22 mouse cellular contexts compared by ENCODE assay signal in the genomic region with DNA sequence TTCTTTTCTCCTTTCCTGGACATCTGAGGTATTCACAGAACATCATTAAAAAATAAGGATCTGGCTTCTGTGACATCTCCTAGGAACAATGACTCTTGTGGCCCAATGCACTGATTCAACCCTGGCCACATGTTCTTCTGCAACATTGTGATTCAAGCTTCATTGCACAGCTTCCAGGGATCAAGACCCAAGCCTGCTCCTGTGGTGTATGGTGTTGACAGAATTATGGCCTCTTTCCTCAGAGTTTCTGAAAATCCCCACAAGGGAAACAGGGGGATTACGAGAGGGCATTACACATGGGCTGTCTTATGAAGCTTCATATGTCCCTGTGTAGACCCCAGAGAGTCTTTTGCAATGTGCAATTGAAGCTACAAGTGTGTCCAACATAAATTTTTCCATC.
"Had no signal": no experiment of that assay in that cellular context is flagged by ENCODE, and none has a peak within 500 bp of the region (broad histone marks: within the 10 kb centered on the region; RNA-seq: fewer than 3 reads in every experiment).

No protein-coding gene starts in this region.

- H3K4me1 ChIP-seq: intestine, embryonic 15.5 days; liver, embryonic 12.5 days; liver, embryonic 15.5 days; lung, embryonic 15.5 days; midbrain, embryonic 10.5 days; midbrain, embryonic 13.5 days; neural tube, embryonic 13.5 days; stomach, embryonic 15.5 days had no signal

- H3K27ac ChIP-seq: intestine, embryonic 15.5 days; kidney, postnatal 0 days; layer of hippocampus, adult 2 months; liver, embryonic 12.5 days; liver, embryonic 15.5 days; lung, embryonic 15.5 days; macrophage; midbrain, embryonic 10.5 days; midbrain, embryonic 13.5 days; neural tube, embryonic 13.5 days; stomach, embryonic 15.5 days had no signal

- H3K9me3 ChIP-seq: intestine, embryonic 15.5 days; liver, embryonic 12.5 days; liver, embryonic 15.5 days; lung, embryonic 15.5 days; midbrain, embryonic 10.5 days; midbrain, embryonic 13.5 days; neural tube, embryonic 13.5 days; stomach, embryonic 15.5 days had no signal

- H3K9ac ChIP-seq: intestine, embryonic 15.5 days; liver, embryonic 12.5 days; liver, embryonic 15.5 days; lung, embryonic 15.5 days; midbrain, embryonic 13.5 days; neural tube, embryonic 13.5 days; stomach, embryonic 15.5 days had no signal

- ATAC-seq: intestine, embryonic 15.5 days; liver, embryonic 12.5 days; midbrain, embryonic 13.5 days; midbrain, embryonic 16.5 days had no signal

- H3K36me3 ChIP-seq: intestine, embryonic 15.5 days; liver, embryonic 12.5 days; liver, embryonic 15.5 days; lung, embryonic 15.5 days; midbrain, embryonic 10.5 days; midbrain, embryonic 13.5 days; neural tube, embryonic 13.5 days; stomach, embryonic 15.5 days had no signal

- H3K4me3 ChIP-seq: intestine, embryonic 15.5 days; layer of hippocampus, adult 2 months; liver, embryonic 12.5 days; liver, embryonic 15.5 days; lung, embryonic 15.5 days; midbrain, embryonic 10.5 days; midbrain, embryonic 13.5 days; myocyte; neural tube, embryonic 13.5 days; stomach, embryonic 15.5 days had no signal

- H3K27me3 ChIP-seq: intestine, embryonic 15.5 days; liver, embryonic 12.5 days; liver, embryonic 15.5 days; lung, embryonic 15.5 days; midbrain, embryonic 13.5 days; neural tube, embryonic 13.5 days; stomach, embryonic 15.5 days had no signal

- H3K4me2 ChIP-seq: intestine, embryonic 15.5 days; liver, embryonic 12.5 days; liver, embryonic 15.5 days; lung, embryonic 15.5 days; midbrain, embryonic 13.5 days; neural tube, embryonic 13.5 days; stomach, embryonic 15.5 days had no signal

- DNase-seq: kidney, adult 18-20 months; kidney, adult 9 months; layer of hippocampus, adult 9-11 months; liver; lung, adult 18-20 months; retina, postnatal 1 day; right cerebral cortex, postnatal 25 days; spleen, adult 18-20 months; thymus, postnatal 25 days had no signal
